Mouse (Mus musculus): ENCODE measurements around the gene Wdr91.

Wdr91 gene

GRCm38 (mm10) chr6:34910371-34911219 is at the start of gene Wdr91:
Gene Wdr91 (minus strand): TSS chr6:34910876.
- DNase-seq (ENCODE audit: low read depth) = peak; percentile 91

DNA sequence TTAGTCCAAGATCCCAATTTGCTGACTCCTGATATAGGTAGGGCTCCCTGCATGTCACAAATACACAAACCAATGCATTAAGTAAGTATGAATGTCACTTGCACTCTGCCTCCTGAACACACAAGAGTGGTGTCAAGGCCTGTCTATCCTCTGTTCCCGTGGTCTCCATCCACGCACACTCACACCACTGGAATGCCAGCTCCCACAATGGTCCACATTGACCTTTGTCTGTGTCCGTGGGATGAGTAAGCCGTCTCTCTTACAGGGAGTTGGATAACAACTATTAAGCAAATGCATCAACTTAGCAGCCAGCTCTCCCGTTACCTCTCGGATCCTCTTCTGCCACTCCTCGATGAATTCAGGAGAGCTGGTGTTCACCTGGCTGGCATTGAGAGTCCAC is 48.5 kb upstream of the Wdr91 start:
- DNase-seq (ENCODE audit: low read depth) = no peak

GRCm38 (mm10) chr6:34955862-34956241 is 45.2 kb upstream of the Wdr91 start:
- DNase-seq (ENCODE audit: low read depth) = no peak

- DNase-seq (ENCODE audit: low read depth) = peak; percentile 71
These were observed 44.5 kb upstream of the Wdr91 start for GRCm38 (mm10) chr6:34954926-34955861.

DNA sequence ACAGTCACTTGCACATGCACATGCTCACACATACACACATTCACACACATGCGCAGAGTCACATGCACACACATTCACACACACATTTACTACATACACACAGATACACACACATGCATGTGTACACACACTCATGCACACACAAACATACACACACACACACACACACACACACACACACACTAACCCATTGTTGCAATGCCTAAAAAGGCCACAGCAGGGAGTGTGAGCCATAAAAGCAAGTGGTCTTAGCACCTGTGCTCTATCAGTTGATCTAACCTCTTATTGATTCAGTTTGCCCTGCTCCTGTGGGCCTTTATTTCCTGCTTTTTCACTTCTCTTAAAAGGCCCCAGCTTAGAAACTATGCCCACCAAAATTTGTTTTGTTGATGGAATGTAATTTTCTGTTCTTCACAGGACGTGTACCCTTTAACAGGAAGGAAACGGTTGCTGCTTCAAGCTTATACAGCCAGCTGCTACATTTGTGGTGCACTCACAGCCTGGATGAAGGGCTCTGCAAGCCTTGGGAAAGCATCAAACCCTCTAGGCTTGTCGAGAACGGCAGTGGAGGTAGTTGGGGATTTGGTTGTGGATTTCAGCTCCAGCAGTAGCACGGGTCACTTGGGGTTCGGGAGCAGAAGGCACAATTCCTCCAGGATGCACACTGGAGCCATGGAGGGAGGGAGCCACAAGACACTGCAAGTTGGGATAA is 41.4 kb upstream of the Wdr91 start:
- no peak for DNase-seq (ENCODE audit: low read depth)

DNA sequence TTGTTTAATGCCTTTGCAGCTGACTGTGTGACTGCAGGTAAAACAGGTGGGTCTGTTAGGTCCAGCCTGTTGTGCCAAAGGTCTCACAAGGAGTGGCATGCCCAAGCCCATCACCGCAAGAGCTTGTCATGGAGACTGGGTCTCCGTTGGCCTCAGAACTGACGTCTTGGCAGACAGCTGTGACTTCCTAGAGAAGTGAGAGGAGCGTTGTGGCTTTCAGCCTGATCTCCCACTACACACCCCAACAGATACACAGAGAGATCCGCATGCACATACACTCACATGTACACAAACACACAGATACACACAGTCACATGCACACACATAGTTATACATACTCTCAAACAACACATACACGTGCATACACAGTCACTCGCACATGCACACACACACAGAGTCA is 40.8 kb upstream of the Wdr91 start:
- no peak for DNase-seq (ENCODE audit: low read depth)

DNA sequence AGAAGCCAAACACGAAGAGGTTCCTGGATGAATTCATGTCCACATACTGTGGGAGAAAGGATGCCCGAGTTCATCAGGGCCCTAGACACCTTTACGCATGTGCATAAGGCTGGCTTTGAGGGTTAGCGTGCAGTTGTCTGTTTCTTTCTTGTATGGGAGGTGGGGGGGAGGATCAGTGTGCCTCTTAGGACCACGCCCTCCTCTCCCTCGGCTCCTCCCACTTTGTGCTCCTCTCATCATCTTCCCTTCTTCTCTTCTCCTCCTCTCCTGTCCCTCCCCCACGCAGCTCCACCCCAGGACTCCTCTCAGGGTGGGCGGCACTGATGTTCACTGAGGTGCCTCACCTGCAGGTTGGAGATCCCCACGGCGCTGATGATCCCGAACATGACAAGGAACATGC is 37.8 kb upstream of the Wdr91 start:
- DNase-seq (ENCODE audit: low read depth) = no peak

DNA sequence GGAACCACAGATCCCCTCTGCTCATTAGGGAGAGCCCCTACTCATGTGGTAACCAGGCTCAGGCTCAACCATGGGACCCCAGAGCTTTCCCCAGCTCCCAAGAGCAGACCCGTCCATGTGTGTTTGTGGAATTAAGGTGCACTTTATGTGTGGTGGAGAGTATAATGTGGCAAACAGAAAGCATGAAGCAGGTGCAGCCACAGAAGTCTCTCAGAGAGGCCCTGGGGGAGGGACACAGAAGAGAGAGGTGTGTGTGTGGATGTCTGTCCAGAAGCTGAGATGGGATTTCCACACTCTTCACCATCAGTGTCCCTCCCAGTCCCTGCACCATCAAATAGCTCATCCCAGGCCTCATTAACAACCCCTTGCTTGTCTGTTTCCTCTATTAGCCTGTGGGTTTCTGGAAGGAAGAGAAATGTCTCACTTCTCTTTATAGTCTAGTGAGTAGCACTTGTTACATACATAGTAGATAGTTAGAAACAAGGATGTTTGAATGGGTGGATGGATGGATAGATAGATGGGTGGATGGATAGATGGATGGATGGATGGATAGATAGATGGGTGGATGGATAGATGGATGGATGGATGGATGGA is 35.9 kb upstream of the Wdr91 start:
- DNase-seq (ENCODE audit: low read depth) = no peak

- no peak for DNase-seq (ENCODE audit: low read depth)
These were observed 32.8 kb upstream of the Wdr91 start for GRCm38 (mm10) chr6:34943499-34943898.

DNA sequence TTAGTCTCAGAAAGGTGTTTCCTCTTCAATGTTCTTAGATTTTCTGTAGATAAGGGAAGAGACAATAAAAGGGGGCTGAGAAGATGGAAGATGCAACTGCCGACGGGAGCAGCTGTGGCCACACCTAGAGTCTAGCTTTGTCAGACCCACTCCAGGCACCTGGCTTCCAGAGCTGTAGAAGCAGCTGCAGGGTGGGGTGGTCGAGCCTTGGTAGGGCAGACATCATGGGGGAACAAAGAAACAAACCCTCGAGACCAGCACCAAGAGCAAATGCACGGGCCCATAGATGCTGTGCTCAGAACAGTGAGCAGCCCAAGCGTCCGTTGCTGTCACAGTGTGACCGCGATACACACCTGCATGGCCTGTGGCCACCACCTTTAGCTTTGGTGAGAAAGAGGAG is 31.8 kb upstream of the Wdr91 start:
- DNase-seq (ENCODE audit: low read depth) = no peak

- no peak for DNase-seq (ENCODE audit: low read depth)
These were observed 30.8 kb upstream of the Wdr91 start for GRCm38 (mm10) chr6:34941496-34941895.

DNA sequence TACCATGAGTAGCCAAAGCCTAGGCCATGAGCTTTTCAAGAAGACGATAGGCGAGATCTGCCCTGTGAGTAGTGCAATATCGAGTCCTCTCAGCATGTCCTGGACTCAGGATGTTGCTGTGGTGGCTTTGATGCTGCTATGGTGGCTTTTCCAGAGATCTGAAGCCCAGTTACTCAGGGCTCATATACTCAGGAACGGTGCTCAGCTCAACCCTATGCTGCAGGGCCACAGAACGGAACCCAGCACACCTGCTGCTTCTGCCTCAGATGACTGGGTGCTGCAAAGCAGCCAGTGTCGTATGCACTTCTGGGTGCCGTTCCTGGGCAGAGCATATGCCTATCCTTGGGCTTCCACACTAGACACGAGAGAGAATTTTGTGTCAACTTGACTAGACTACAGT is 28.8 kb upstream of the Wdr91 start:
- DNase-seq (ENCODE audit: low read depth) = no peak

DNA sequence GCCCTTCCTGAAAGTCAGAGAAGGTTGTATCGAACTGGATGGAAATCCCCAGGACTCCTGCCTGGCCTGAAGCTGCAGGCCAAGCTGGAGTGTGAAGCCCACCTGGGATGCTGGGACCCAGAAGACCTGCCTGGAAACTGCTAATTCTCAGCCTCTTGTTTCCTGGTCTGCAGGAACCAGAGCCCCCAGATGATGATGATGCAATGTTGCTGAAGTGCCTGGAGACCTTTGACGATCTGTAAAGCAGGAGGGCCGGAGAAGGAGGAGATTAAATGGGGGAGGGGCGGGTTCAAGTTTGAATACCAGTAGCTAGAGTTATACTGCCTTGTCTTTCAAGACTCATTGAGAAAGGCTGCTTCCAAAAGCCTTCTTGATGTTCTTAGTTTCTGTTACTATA is 28.3 kb upstream of the Wdr91 start:
- DNase-seq (ENCODE audit: low read depth) = no peak

DNA sequence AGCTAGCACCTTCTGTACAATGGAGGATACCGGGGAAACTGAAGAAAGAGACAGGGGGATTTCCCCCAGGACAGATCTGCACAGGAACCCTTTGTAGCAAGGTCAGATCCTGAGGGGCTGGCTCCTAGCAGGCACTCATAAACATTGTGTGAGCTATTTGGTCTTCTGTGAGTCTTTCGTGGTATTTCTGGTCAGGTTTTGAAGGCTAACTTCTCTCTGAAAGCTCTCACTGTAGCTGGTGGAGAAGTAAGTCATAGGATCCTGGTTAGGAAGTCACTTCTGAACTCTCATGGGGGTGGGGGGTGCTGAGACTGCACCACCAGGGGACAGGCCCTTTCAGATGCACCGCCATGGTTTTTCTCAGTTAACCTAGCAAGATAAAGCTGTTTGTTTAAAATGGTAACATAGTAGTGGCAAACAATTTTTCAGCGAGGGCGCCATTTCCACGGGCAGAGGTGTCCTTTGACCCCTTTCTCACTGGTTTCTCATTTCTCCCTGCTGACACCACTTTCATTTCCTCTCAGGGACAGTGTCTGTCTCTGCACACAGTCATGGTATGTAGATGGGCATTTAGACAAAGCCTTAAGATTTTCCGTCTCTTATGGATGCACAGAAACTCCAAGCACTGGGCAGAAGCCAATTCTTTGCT is 27.7 kb upstream of the Wdr91 start:
- DNase-seq (ENCODE audit: low read depth) = no peak

GRCm38 (mm10) chr6:34936743-34937142 is 26.1 kb upstream of the Wdr91 start:
- peak; percentile 43 for DNase-seq (ENCODE audit: low read depth)

DNA sequence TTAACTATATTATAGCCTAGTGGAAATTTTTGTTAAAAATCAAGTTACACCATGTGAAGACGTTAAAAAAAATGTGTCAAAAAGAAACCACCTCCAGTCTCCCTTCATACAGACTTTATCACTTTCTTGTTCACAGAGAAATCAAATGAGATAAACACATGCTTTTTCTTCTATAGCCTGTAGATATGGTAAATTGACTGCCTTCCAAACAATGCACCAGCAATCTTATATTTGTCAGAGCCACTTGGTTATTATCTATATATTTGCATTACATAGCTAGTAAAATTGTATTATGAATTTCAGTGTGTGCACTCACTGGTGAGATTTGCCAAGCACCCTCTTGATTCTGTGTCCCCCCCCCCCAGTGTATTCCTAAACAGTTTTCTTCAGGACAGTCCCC is 22.0 kb upstream of the Wdr91 start:
- DNase-seq (ENCODE audit: low read depth) = no peak

DNA sequence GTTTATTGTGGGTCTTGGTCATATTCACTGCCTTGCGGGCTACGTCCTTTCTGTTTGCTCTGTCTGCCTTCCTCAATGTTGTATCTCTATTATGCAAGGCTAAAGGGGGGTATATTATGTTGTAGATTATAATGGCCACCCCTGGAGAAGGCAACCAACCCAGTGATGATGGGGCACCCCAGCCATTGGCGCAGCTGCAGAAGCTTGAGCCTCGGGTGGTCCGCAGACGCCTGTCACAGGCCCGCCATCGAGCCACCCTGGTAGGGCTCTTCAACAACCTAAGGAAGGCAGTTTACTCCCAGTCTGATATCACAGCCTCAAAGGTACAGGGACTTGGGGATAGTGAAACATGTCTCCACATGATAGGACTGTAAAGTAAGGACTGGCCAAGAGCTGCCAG is 16.9 kb upstream of the Wdr91 start:
- DNase-seq (ENCODE audit: low read depth) = no peak

DNA sequence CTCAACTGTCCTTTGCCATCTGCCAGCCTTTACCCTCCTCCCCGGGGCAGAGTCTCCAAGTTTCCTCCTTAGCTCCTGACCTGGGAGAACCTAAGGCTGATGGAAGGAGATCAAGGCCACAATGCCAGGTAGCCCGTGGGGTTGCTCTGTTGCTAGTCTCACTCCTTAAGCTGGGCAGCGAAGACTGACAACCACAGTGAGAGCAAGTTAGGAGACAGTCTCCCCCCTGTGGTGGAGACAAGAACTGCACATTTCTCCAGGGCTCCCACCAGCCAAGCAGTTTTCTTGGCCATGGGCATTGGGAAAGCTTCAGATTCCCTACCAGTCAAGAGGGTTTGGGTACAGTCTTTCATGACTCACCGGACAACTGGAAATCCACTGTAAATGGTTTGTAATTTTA is 16.5 kb upstream of the Wdr91 start:
- DNase-seq (ENCODE audit: low read depth) = peak; percentile 69

DNA sequence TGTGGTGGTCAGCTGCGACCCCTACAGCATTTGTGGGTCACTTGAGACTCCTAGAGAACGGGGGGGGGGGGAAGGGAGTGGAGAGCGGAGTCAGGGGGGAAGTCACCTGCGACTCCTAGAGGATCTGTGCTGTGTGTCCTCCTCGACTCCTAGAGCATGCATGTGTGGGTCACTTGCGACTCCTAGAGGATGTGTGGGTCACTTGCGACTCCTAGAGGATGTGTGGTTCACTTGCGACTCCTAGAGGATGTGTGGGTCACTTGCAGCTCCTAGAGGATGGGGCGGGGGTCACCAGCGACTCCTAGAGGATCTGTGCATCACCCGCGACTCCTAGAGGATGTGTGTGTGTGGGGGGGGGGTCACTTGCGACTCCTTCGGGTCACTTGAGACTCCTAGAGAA is 11.3 kb upstream of the Wdr91 start:
- DNase-seq (ENCODE audit: low read depth) = peak; percentile 91

GRCm38 (mm10) chr6:34920631-34921030 is 10.0 kb upstream of the Wdr91 start:
- no peak for DNase-seq (ENCODE audit: low read depth)

- DNase-seq (ENCODE audit: low read depth) = no peak
These were observed 9.3 kb upstream of the Wdr91 start, which contains the start of gene Stra8 for GRCm38 (mm10) chr6:34919956-34920355. Gene Stra8 (plus strand): TSS chr6:34920163.

Measured in 416B (cell line).